Mouse (Mus musculus) liver, postnatal 0 days (tissue): Measurements from ENCODE around the gene Gng10.

Experiments used
- CTCF ChIP-seq: sonication (generic); IDR thresholded peaks from 2 replicates; pipeline ENCODE4 v1.5.1; 2016; ENCODE audit warnings: antibody characterized with exemption, low read depth
- EP300 ChIP-seq: IDR thresholded peaks from 2 replicates; pipeline ENCODE4 v1.6.1; 2016; ENCODE audit warnings: antibody characterized with exemption, low read depth, mild to moderate bottlenecking

DNA sequence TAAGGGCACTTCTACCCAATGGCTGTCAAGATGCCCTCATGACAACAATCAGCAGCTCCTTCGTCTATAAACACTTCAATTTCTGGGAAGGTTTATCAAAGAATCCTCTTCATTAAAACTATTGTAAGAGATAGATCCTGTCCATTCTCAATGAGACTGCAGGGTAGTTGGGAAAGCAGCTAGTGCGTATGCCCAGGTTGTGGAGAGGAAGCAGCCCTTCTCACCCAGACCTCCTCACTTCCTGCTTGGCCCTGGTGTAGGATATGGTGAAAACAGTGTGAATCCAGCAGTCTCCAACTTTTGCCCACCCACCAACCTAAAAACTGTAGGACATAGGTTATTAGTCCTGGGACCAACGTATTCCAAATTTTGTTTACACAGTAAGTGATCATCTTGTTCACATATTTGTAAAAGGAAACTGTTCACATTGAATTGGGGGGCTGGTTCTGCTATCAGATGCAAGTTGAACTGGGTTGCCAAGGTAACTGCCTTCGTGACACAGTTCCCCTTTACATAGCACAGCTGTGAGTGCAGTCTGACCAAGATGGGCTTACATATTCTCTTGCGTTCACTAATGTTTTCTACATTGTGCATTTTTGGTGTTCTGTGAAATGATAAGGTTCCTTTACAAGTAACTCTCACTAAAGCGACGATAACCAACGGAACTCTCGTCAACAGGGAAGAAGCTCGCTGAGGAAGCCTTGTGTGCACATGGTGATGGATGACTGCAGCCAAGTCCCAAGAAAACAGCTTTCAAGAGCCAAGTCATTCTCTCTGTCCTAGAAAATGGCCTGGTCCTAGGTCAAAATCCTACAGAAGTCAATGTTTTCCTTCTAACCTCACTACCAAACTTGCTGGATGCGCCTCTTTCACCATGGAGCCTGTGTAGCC is 5.8 kb downstream of the Gng10 start:
- no peak for TF ChIP-seq CTCF
- TF ChIP-seq EP300 = no peak
